Mouse (Mus musculus) embryo, embryonic 11 days (tissue): ENCODE results near the gene Adra1d.
A peak's percentile ranks its signal among the peaks of the same experiment; 100 is the strongest.

ENCODE experiments used
- DNase-seq: peaks from one replicate; pipeline ENCODE4 v3.0.0-alpha.2; 2015

The Adra1d gene

GRCm38 (mm10) chr2:131538341-131538740 lies 23.7 kb downstream of the Adra1d start:
- no peak for DNase-seq

DNA sequence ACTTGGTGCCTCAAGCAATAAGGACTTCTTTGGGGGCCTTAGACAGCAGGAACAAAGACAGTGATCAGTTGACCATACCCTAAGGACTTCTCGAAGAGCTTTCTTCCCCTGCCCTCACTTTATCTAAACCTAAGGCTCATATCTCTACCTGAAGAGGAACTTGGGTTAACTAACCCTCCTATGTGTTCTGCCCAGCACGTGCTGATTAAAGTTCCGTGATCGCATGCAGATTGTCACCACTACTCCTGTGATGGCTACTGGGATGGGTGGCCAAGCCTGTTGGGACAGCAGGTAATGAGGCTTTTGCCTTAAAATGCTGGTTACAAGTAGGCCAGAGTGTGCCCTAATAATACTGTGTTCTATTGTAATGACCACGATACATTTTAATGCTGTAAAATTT lies 26.9 kb downstream of the Adra1d start:
- no peak for DNase-seq

GRCm38 (mm10) chr2:131531271-131531670 lies 30.8 kb downstream of the Adra1d start:
- DNase-seq: no peak

- peak; percentile 72 for DNase-seq
Measured at GRCm38 (mm10) chr2:131530623-131531008, 31.5 kb downstream of the Adra1d start.

DNA sequence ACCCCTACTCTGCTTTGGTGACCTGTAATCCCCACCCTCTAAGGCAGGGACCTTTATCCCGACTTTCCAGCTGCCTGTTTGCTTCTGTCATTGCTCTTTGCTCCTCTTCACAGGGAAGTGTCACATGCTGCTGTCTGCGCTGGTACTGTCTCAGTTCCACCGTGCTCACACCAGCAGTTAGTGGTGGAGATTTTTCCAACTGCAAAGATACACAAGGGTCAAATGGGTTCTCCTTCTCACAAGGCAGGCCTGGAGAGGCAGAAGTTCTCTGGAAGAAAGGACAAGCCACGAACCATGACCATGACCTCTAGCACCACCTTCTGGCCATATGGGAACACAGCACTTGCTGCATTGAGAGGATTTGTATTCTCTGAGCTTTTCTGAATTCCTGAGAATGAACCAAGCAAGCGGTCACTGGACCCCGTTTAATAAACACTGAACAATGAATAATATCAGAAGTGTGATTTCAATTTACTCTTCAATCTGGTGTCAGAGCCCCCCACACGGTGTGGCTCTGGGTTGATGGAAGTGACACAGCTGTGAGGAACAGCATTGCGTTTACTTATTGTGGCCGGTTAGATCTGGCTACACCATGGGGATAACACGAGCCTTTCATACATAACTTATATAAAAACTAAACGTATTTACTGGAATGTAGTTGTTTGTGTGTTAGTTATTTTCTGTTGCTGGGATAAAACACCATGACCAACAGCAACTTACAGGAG lies 32.0 kb downstream of the Adra1d start:
- DNase-seq: peak; percentile 80

DNA sequence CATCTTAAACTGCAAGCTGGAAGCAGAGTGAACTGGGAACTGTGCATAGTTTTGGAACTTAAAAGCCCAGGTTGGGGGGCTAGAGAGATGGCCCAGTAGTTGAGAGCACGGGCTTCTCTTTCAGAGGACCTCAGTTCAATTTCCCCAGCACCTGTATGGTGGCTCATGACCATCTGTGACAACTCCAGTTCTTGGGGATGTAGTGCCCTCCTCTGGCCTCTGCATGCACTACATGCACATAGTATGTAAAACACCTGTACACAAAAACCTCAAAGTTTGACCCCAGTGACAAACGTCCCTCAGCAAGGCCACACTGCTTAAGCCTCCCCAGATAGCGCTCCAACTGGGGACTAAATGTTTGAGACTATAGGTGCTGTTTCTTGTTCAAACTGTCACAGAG lies 35.0 kb downstream of the Adra1d start:
- DNase-seq: peak; percentile 42

DNA sequence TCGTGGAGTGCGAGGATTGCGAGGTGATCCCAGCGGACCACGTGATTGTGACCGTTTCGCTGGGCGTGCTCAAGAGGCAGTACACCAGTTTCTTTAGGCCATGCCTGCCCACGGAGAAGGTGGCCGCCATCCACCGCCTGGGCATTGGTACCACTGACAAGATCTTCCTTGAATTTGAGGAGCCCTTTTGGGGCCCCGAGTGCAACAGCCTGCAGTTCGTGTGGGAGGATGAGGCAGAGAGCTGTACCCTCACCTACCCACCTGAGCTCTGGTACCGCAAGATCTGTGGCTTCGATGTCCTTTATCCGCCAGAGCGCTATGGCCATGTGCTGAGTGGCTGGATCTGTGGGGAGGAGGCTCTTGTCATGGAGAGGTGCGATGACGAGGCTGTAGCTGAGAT lies 41.3 kb downstream of the Adra1d start:
- no peak for DNase-seq

- DNase-seq: no peak
Measured at GRCm38 (mm10) chr2:131518790-131519189, 43.3 kb downstream of the Adra1d start.

GRCm38 (mm10) chr2:131517550-131517949 lies 44.5 kb downstream of the Adra1d start:
- no peak for DNase-seq

DNA sequence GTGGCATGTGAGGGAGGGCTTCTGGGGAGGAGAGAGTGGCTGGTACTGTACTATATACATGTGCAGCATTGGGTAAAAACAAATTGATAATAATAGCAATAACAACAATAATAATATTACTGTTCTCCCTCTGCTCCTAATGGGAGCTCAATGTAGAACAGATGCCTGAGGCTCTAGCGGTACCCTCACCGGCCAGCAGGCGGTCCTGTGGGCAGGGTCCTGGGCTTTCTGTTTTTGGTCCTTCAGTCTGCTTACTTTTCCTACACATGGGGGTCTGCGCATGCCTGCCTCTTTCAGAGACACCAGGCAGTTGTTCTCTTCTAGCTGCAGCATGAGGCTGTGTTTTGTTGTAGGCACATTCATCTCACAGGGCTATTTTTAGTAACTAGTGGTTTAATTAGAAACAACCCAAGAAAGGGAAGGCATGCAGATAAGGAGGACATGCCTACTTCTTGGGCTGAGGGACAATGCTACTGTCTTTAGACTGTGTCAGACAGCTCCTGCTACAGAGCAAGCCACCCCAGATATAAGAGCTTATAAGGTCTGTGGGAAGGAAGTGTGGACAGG lies 47.9 kb downstream of the Adra1d start:
- no peak for DNase-seq

- DNase-seq: no peak
Measured at GRCm38 (mm10) chr2:131513477-131513876, 48.6 kb downstream of the Adra1d start.

DNA sequence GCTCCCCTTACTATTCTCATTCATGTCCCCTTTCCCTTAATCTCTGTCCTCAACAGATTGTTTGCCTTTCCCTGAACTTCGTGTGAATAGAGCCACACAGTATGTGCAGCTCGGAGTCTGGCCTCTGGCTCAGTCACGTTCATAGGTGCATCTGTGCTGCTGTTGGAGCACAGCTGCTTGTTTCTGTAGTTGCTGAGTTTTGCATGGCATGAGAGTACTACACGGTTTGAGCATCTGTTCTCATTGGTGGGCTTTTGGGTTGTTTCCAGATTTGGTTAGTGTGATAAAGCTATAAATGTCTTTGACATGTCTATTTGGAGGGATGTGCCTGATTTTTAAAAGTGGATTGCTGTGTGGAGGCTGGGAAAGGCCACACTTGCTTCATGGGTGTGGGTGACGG lies 51.6 kb downstream of the Adra1d start:
- DNase-seq: no peak

DNA sequence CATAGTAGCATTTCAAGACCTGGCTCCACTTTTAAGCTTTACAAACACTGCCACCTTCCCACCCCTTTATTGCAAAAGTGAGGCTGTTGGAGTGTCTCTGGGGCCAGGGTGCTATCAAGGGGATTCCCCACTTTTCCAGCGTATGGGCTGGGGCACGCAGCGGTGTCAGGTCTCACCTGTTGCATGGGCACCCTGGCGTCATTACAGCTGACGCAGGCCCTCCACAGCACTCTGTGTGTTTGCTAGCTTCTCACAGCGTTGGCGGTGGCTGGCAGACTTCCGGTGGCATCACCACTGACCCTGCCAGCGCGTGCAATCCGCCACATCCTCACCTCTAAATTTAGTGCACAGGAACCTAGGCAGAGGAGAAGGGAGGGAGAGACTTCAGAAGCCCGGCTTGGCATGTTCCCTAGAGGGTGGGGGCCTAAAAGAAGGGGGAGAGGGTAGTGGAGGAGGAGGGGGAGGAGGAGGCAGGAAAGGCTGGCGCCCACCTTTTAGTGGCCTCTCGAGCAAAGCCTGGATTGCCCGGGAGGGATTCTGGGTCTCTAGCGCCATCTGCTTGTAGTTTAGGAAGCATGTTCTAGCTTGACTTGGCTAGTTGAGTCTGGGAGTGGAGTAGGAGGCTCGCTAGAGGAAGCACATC lies 52.3 kb downstream of the Adra1d start:
- peak; percentile 89 for DNase-seq

DNA sequence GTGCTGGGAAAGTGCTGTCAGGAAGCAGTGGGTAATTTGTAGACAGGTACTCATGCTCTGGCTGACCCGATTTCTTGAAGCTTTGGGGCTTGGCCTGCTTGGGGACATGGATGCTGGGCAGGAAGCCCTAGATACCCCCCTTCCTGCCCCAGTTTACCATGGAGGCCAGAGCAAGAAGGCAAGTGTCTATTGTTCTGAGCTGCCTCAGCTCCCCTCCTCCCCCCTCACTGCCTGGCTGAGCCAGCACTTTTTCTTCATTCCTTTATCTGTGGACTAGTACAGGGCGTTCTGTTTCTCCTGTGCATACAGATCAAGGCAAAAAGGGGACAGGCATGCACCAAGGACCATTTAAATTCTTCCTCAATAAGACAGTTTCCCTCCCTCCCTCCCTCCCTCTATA lies 53.6 kb downstream of the Adra1d start:
- no peak for DNase-seq

DNA sequence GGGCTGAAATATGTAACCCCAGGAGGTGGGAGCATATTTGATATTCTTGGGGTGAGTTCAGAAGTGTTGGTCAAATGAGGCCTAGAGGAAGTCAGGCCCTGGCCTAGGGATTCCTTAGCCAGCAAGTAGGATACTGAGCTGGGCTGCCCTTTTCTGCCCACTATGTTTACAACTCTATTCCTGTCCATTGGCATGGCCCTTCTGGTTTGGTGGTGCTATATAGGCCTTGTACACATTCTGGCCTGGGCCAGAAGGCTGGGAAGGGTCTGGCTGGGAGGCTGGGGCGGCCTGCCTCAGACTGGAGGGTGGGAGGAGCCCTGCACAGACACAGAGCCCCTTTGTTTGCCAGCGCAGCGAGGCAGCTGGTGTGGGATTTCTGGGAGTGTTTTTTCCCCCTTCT lies 55.7 kb downstream of the Adra1d start:
- DNase-seq: peak; percentile 78

GRCm38 (mm10) chr2:131505431-131505830 lies 56.7 kb downstream of the Adra1d start:
- no peak for DNase-seq

GRCm38 (mm10) chr2:131502561-131502960 lies 59.5 kb downstream of the Adra1d start:
- DNase-seq: no peak

- no peak for DNase-seq
Measured at GRCm38 (mm10) chr2:131501886-131502285, 60.2 kb downstream of the Adra1d start.

GRCm38 (mm10) chr2:131499290-131499845 lies 62.7 kb downstream of the Adra1d start:
- DNase-seq: no peak

DNA sequence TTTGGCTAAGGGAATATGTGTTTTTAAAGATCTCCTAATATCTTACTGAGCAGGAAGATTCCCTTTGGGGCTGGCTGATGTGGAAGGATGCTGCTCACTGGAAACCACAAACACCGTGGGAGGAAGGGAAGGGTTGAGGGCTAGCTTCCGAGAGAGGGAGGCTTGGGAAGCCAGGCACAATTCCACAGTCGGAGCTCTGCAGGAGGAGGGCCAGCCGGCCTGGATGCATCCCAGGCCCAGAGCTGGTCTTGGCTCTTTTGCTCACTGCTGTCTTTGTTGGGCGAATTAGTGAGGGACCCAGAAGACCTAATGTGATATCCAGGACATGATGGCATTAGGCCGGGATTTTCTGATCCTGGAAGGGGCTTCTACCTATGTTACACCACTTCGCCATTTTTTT lies 63.9 kb downstream of the Adra1d start:
- DNase-seq: no peak

- DNase-seq: no peak
Measured at GRCm38 (mm10) chr2:131497224-131497856, 64.7 kb downstream of the Adra1d start.

DNA sequence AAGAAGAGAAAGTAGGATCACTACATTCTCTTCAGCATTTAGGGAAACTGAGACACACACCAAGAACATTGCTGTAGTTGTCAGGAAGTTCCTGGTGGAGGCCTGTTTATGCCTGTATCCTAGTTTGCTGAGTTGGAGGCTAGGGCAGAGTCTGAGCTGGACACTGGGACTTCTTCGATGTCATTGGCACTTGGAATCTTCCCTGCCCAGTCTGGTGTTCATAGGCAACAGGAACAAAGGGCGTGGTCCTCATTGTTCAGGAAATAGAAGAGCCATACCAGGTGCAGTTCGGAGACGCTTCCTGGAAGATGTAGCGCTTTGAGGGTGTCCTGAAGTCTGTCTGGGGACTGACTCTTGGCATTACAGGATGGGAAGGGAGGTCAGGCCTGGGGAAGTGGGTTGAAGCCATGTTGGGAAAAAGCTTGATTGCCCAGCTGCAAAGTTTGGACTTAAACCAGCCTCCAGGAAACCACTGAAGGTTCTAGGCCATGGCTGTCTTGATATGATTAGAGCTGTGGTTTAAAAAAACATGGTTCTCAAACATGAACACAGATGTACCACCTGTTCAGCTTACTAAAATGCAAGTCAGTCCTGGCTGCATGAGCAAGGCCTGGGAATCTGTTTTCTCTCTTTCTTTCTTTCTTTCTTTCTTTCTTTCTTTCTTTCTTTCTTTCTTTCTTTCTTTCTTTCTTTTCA lies 65.8 kb downstream of the Adra1d start:
- no peak for DNase-seq
